Mouse (Mus musculus): ENCODE data around the gene Irf6.

The Irf6 gene

DNA sequence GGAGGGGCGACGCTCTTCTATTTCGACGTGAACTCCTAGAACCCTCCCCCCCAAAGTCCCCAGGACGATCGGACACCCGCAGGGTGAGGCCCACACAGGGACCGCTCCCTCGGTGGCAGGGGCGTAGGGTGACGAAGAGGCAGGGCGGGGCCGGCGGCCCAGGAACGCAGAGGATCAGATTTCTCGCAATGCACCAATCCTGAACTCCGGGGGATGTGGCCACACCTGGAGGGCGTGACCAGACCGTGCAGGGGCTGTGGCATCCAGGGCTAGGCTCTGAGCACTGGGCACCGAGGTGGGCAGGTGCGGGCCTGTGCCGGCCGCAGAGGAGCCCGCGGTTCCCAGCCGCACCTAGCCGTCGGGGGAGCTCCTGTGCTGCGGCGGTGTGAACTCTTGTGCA lies at the start of gene Irf6:
TSS of gene Irf6 (plus strand) at position 240 of the 400 bp plus-strand sequence.
- DNase-seq (ENCODE audit: extremely low spot score, low spot score), result peak; percentile 45

GRCm38 (mm10) chr1:193112093-193112492 lies 40.8 kb upstream of the Irf6 start:
- no peak for DNase-seq (ENCODE audit: extremely low spot score, low spot score)

GRCm38 (mm10) chr1:193122793-193123192 lies 30.1 kb upstream of the Irf6 start:
- no peak for DNase-seq (ENCODE audit: extremely low spot score, low spot score)

DNA sequence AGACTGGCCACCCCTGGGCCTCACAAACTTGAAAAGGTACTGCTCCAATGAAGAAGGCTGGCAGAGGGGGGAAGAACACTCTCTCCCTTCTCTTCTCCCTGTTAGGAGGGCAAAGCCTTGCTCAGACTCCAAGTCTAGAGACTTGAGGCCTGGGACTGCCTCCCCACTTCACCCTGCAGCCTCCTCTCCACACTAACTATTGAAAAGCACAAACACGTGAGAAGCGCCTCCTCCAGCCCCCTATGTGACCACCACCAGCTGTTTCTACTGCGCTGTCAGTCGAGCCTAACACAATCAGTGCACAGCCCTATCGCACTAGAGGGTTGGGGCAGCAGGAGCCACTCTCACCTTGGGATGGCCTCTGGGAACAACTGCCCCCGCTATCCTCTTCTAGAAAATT lies 29.6 kb upstream of the Irf6 start:
- DNase-seq (ENCODE audit: extremely low spot score, low spot score), result no peak

DNA sequence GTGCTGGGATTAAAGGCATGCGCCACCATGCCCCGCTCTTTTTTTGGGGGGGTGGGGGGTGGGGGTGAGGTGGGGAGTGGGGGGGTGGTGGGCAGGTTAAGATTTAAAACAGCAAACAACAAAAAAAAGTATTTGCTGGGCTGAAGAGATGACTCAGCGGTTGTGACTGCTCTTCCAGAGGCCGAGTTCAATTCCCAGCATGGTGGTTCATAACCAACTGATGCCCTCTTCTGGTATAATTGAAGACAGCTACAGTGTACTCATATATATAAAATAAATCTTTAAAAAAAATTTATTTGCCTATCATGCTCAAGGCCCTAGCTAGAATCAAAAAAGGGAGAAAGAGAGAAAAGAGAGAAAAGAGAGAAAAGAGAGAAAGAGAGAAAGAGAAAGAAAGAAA lies 27.1 kb upstream of the Irf6 start:
- DNase-seq (ENCODE audit: extremely low spot score, low spot score), result no peak

GRCm38 (mm10) chr1:193128055-193128454 lies 24.9 kb upstream of the Irf6 start:
- no peak for DNase-seq (ENCODE audit: extremely low spot score, low spot score)

DNA sequence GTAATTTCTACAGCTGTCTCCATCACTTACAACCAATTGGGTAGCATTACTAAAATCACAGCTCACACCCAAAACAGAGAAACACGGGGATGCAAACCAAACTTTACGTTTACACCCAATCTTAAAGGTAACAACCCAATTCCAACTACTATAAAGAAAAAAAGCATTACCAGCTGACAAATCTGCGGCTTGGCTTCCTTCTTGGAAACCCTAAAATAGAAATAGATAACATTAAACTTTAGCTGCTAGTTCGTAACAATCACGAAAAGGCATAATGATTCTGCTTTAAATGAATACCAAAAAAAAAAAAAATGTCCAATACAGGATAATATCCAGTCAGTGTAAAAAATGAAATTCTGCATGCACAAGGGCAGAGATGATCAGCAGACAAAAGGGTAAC lies 23.6 kb upstream of the Irf6 start:
- no peak for DNase-seq (ENCODE audit: extremely low spot score, low spot score)

DNA sequence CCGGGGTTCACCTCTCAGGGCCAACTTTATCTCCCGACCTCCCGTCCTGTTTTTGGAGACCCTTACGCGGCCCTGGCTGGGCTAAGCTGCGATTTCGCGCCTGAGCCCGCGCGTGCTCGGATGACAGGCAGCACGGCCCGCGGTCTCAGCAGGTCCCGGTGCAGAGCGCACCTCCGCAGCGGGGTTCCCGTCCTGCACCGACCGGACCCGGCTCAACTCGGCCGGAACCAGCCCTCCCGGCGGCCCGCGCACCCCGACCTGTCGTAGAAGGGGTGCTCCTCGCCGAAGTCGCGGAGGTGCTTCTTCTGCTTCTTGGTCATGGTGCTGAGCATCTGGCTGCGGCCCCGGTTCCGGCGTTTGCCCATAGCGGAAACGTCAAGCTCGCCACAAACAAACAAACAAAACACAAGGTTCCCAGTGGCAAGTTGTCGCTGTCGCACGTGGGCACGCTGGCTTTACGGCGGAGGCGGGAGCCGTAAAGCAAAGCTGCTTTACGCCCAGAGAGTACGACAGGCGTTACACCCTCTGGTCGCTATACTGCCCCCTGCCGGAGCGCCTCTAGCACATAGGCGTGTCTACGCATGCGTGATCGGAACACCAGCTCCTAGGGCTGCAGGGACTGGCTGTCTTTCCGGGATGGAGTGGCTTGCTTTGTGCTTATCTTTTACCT lies 23.0 kb upstream of the Irf6 start, which contains the start of gene Diexf:
TSS of gene Diexf (minus strand) at position 487 of the 670 bp plus-strand sequence.
- peak; percentile 100 for DNase-seq (ENCODE audit: extremely low spot score, low spot score)

- no peak for DNase-seq (ENCODE audit: extremely low spot score, low spot score)
These were observed 22.5 kb upstream of the Irf6 start for GRCm38 (mm10) chr1:193130456-193130825.

DNA sequence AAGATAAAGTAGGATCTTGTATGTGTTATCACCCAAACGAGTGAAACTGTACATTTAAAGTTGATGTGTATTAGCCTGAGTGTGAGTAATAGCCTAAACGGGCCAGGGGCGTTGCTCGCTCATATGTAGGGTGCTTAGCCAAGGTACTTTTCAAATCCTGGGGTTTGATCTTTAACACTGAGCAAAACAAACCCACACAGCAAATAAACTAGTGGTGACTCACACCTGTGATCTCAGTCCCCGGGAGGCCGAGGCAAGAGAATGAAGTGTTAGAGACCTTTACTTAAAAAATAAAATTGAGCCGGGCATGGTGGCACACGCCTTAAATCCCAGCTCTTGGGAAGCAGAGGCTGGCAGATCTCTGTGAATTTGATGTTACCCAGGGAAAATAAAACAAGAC lies 22.1 kb upstream of the Irf6 start:
- no peak for DNase-seq (ENCODE audit: extremely low spot score, low spot score)

DNA sequence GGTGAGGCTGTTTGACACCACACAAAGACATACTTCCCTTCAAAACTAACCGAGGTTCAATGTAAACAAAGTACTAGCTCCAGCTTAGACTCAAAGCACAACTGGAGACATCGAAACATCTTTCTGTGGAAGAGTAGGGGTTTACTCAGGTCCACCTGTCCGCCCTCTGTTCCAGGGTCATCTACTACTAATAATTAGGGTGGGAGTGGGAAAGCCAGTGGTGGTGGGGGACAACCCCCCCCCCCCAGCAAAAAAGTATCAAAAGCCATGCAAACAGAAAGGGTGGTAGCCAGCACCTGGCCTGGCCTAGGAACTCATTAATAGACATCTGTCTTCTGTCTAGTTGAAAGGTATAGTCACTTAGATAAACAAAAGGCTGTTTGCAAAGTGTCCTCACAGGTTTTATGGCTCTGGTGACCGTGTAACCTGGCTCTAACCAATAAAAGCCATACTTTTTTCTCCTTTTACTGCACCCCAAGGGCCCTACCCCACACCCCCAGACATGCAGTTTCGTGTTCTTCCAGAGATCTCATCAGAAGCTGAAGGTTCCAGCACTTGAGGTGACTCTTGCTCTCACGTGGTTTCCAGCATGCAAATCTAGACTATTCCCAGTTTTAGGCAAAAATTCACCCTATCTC lies 21.5 kb upstream of the Irf6 start:
- no peak for DNase-seq (ENCODE audit: extremely low spot score, low spot score)

GRCm38 (mm10) chr1:193132385-193132784 lies 20.5 kb upstream of the Irf6 start:
- DNase-seq (ENCODE audit: extremely low spot score, low spot score), result no peak

GRCm38 (mm10) chr1:193133726-193134125 lies 19.2 kb upstream of the Irf6 start:
- DNase-seq (ENCODE audit: extremely low spot score, low spot score), result no peak

- DNase-seq (ENCODE audit: extremely low spot score, low spot score), result no peak
These were observed 14.8 kb upstream of the Irf6 start for GRCm38 (mm10) chr1:193138087-193138486.

DNA sequence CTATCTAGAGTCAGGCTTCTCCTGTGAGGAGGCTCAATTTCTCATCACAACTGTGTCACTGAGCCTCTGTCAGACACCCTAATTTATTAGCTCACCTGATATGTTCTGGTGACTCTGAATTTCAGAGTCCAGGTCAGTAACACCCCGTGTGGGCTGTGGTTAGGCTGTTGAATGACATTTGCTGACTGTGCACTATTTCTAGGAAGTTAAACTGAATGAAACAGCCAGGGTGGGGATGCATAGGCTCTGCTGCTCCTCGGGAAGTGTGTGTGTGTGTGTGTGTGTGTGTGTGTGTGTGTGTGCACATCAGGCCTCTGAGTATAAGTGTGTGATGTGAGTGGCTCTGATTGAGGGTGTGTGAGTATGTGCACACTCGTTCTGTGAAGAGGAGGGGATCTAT lies 14.2 kb upstream of the Irf6 start:
- no peak for DNase-seq (ENCODE audit: extremely low spot score, low spot score)

DNA sequence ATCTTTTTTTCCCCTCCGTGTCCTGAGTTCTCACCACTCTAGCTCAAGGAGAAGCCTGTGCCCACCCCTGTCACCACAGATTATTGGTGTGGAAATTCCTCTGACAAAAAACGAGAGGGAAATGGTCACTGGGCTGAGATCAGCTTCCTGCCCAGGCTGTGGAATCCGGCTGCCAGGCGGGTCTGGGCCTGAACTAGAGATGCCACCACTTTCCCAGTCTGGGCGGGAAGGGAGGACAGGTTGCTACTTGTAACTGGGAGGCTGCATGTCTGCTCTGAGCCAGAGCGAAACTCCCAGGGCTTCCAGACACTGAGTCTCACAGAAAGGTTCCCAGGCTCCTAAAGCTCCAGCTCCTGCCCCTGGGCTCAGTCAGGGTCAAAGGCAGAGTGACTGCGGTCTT lies 11.8 kb upstream of the Irf6 start:
- no peak for DNase-seq (ENCODE audit: extremely low spot score, low spot score)

- DNase-seq (ENCODE audit: extremely low spot score, low spot score), result no peak
These were observed 10.3 kb upstream of the Irf6 start for GRCm38 (mm10) chr1:193142517-193143062.

GRCm38 (mm10) chr1:193144516-193144915 lies 8.4 kb upstream of the Irf6 start:
- no peak for DNase-seq (ENCODE audit: extremely low spot score, low spot score)

- DNase-seq (ENCODE audit: extremely low spot score, low spot score), result no peak
These were observed 7.8 kb upstream of the Irf6 start for GRCm38 (mm10) chr1:193145101-193145500.

- no peak for DNase-seq (ENCODE audit: extremely low spot score, low spot score)
These were observed 6.5 kb upstream of the Irf6 start for GRCm38 (mm10) chr1:193146416-193146815.

DNA sequence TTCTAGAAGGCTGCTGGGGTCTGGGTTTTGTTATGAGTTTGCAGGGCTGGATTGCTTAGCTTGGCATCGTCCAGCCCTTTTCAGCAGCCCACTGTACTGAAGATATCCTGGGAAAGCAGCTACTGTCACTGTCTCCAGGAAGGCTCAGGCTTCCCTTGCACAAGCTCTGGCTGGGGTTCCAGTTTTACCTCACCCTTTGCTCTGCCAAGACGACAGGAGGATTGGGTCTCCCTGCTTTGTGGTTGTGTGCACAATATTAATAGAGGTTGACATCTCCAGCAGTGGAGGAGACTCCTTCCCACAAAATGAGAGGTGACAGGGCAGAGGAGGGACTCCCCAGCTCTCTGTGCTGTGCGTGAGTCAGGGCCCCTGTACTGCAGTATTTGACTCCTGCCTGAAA lies 3.7 kb upstream of the Irf6 start:
- no peak for DNase-seq (ENCODE audit: extremely low spot score, low spot score)

- DNase-seq (ENCODE audit: extremely low spot score, low spot score), result no peak
These were observed 1.8 kb upstream of the Irf6 start for GRCm38 (mm10) chr1:193151134-193151533.

DNA sequence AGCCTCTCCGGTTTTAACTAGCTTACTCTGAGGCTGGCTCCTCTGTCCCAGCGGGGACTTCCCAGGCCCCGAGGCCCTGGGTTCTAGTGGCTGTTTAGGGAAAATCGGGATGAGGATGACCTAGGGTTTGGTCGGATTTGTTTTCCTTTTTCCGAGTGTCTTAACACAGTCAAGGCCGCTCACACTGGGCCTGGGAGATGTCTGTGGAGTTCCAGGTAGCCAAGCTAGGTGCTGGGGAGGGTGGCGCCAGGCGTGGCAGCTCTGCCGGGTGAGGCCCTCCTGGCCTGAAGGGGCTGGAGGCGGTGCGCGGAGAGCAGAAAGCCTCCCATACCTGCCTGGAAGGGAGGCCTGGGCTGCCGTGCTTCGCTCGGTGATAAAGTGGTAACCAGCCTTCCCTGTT lies 650 bp downstream of the Irf6 start:
- DNase-seq (ENCODE audit: extremely low spot score, low spot score), result no peak
